In genomic region chr4:95663596-95663995, GRCm38 (mm10) we compare ENCODE assay signal across 20 mouse cellular contexts.
"Had no signal": no experiment of that assay in that cellular context is flagged by ENCODE, and none has a peak within 500 bp of the region (broad histone marks: within the 10 kb centered on the region; RNA-seq: fewer than 3 reads in every experiment).

No protein-coding gene starts in this region.

- H3K27me3 ChIP-seq: limb, embryonic 12.5 days; limb, embryonic 15.5 days; midbrain, embryonic 15.5 days; neural tube, embryonic 13.5 days; stomach, embryonic 15.5 days had no signal

- H3K9ac ChIP-seq: limb, embryonic 12.5 days; limb, embryonic 15.5 days; liver, embryonic 14.5 days; liver, postnatal 0 days; lung, embryonic 14.5 days; midbrain, embryonic 12.5 days; midbrain, embryonic 15.5 days; neural tube, embryonic 13.5 days; stomach, embryonic 15.5 days had no signal

- ATAC-seq: liver, postnatal 0 days; lung, postnatal 0 days; midbrain, embryonic 15.5 days had no signal

- H3K4me3 ChIP-seq: limb, embryonic 12.5 days; limb, embryonic 15.5 days; midbrain, embryonic 12.5 days; midbrain, embryonic 15.5 days; neural tube, embryonic 13.5 days; stomach, embryonic 15.5 days had no signal

- H3K36me3 ChIP-seq: limb, embryonic 12.5 days; limb, embryonic 15.5 days; midbrain, embryonic 12.5 days; midbrain, embryonic 15.5 days; neural tube, embryonic 13.5 days; stomach, embryonic 15.5 days had no signal

- H3K27ac ChIP-seq: kidney, postnatal 0 days; limb, embryonic 12.5 days; limb, embryonic 15.5 days; liver, embryonic 14.5 days; macrophage; midbrain, embryonic 12.5 days; midbrain, embryonic 15.5 days; neural tube, embryonic 13.5 days; stomach, embryonic 15.5 days had no signal

- H3K4me1 ChIP-seq: midbrain, embryonic 15.5 days; neural tube, embryonic 13.5 days; stomach, embryonic 15.5 days had no signal

- H3K4me2 ChIP-seq: limb, embryonic 12.5 days; limb, embryonic 15.5 days; liver, embryonic 11.5 days; lung, embryonic 14.5 days; midbrain, embryonic 12.5 days; midbrain, embryonic 15.5 days; neural tube, embryonic 13.5 days; stomach, embryonic 15.5 days had no signal

- DNase-seq: kidney, postnatal 25 days; left cerebral cortex, postnatal 4 days; liver, postnatal 0 days; lung, embryonic 14.5 days; retina, postnatal 1 day; right cerebral cortex, postnatal 25 days; spleen, adult 18-20 months; thymus, adult 18-20 months; thymus, postnatal 4 days had no signal

- H3K9me3 ChIP-seq: limb, embryonic 12.5 days; limb, embryonic 15.5 days; midbrain, embryonic 12.5 days; midbrain, embryonic 15.5 days; neural tube, embryonic 13.5 days; stomach, embryonic 15.5 days had no signal
